12 mouse cellular contexts compared by ENCODE assay signal in genomic region chr17:58596661-58597060, GRCm38 (mm10).
"Had no signal": no experiment of that assay in that cellular context is flagged by ENCODE, and none has a peak within 500 bp of the region (broad histone marks: within the 10 kb centered on the region; RNA-seq: fewer than 3 reads in every experiment).

No protein-coding gene starts in this region.

- DNase-seq: left cerebral cortex, postnatal 4 days; liver; liver, embryonic 13.5 days; liver, postnatal 0 days; lung, adult 18-20 months; lung, adult 2 months; lung, embryonic 14.5 days; lung, postnatal 10 days; lung, postnatal 14 days; lung, postnatal 36 days; lung, postnatal 4 days; midbrain, embryonic 14.5 days had no signal
